Mouse (Mus musculus): ENCODE data around the gene Ltbp2. TPM values are rescaled to one million over a fixed set of nuclear protein-coding genes. Genes with fewer than 3 reads are reported as not detected.

Ltbp2 gene
- polyA plus RNA-seq, 1 experiment from 2014 or later = 11.2 TPM

- Histone ChIP-seq H3K27me3 (replicated peaks; ENCODE audit: control insufficient read depth, insufficient read depth, low read length) (no peaks in the 10 kb centered on the region), H3K9me3 (ENCODE audit: control insufficient read depth, low read length) (no peaks in the 10 kb centered on the region), H3K4me3 (ENCODE audit: low read depth, low read length) (no peak overlapping the region), H3K4me1 (ENCODE audit: control insufficient read depth, insufficient read depth, low read length) (peaks cover 14% of the 10 kb centered on the region), H3K4me2 (ENCODE audit: low read depth, low read length) (peak overlapping the region; percentile 1; the same call in 1 of the 2 replicates), H3K9ac (ENCODE audit: low read depth, low read length) (no peak overlapping the region), H3K27ac (replicated peaks; ENCODE audit: low read depth, low read length) (peak overlapping the region; percentile 77; the same call in 1 of the 2 replicates), H3K36me3 (ENCODE audit: control insufficient read depth, insufficient read depth, low read length) (no peaks in the 10 kb centered on the region)
- DNase-seq (ENCODE audit: low spot score) (peak; percentile 74), ATAC-seq (ENCODE audit: low read depth) (peak; percentile 79)
- 42% methylated on average over 9 of the region's 10 CpGs for WGBS
Measured at GRCm38 (mm10) chr12:84907627-84908480, 31.5 kb upstream of the Ltbp2 start.

DNA sequence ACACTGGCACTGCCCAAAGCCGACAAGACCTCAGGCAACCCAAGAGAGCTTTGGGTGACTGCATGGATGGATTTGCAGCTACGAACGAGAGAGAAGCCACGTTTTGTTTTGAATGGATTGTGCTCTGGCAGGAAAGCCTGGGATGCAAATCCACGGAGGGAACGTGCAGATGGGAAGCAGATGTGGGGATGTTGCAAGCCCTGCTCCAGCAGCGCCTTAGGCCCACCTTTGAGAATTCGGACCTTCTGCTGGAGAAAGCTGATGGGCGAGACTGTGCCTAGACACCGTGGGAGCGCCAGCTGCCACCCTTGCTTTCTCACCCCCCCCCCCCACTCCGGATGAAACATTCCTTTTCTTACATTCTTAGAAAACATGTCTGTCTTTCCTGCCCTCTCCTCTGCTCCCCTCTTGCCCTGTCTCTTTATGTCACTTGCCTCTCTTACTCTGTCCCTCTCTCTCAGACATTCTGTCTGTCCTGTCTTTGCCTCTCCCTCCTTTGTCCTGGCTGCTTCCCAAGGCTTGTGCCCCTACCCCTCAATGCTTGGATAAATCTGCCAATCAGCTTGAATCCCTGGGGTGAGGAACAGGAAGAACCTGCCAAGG is 30.8 kb upstream of the Ltbp2 start:
- ATAC-seq (ENCODE audit: low read depth) = peak; percentile 81
- H3K36me3 ChIP-seq (ENCODE audit: control insufficient read depth, insufficient read depth, low read length) = no peaks in the 10 kb centered on the region
- H3K4me2 ChIP-seq (ENCODE audit: low read depth, low read length) = peak overlapping the region; percentile 1; the same call in 1 of the 2 replicates
- H3K9ac ChIP-seq (ENCODE audit: low read depth, low read length) = no peak overlapping the region
- 16% methylated on average over 11 of the region's 12 CpGs for WGBS
- H3K9me3 ChIP-seq (ENCODE audit: control insufficient read depth, low read length) = no peaks in the 10 kb centered on the region
- H3K4me1 ChIP-seq (ENCODE audit: control insufficient read depth, insufficient read depth, low read length) = peaks cover 14% of the 10 kb centered on the region
- H3K4me3 ChIP-seq (ENCODE audit: low read depth, low read length) = no peak overlapping the region
- peak overlapping the region; percentile 77 for H3K27ac ChIP-seq (replicated peaks; ENCODE audit: low read depth, low read length)
- DNase-seq (ENCODE audit: low spot score) = peak; percentile 84
- H3K27me3 ChIP-seq (replicated peaks; ENCODE audit: control insufficient read depth, insufficient read depth, low read length) = no peaks in the 10 kb centered on the region

DNA sequence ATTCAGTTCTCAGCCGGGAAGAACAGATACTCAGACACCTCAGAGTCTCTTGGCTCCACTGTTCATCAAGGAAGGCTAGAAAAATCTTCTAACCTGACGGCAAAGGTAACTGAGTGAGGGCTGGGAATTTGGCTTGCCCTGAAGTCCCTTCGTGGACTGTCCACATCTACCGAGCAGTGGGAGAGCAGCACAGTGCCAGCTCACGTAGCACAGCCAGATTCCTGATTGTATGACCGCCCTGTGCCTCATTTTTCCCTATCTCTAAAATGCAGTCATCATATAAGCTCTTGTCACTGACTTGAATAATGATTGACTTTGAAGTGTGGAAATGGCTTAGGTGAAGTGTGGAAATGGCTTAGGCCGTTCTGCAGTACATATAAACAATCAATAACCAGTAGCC is 28.1 kb upstream of the Ltbp2 start:
- Histone ChIP-seq H3K27me3 (replicated peaks; ENCODE audit: control insufficient read depth, insufficient read depth, low read length) (no peaks in the 10 kb centered on the region), H3K9ac (ENCODE audit: low read depth, low read length) (no peak overlapping the region), H3K4me2 (ENCODE audit: low read depth, low read length) (no peak overlapping the region), H3K9me3 (ENCODE audit: control insufficient read depth, low read length) (no peaks in the 10 kb centered on the region), H3K27ac (replicated peaks; ENCODE audit: low read depth, low read length) (no peak overlapping the region), H3K36me3 (ENCODE audit: control insufficient read depth, insufficient read depth, low read length) (no peaks in the 10 kb centered on the region), H3K4me1 (ENCODE audit: control insufficient read depth, insufficient read depth, low read length) (peaks cover 14% of the 10 kb centered on the region), H3K4me3 (ENCODE audit: low read depth, low read length) (no peak overlapping the region)
- ATAC-seq (ENCODE audit: low read depth) = no peak
- WGBS = 76% methylated on average over 7 of the region's 7 CpGs
- DNase-seq (ENCODE audit: low spot score) = no peak

GRCm38 (mm10) chr12:84900317-84900716 is 24.0 kb upstream of the Ltbp2 start:
- WGBS = 71% methylated on average over 7 of the region's 7 CpGs
- no peak for DNase-seq (ENCODE audit: low spot score)
- no peaks in the 10 kb centered on the region for H3K27me3 ChIP-seq (replicated peaks; ENCODE audit: control insufficient read depth, insufficient read depth, low read length)
- no peaks in the 10 kb centered on the region for H3K9me3 ChIP-seq (ENCODE audit: control insufficient read depth, low read length)
- no peak overlapping the region for H3K4me2 ChIP-seq (ENCODE audit: low read depth, low read length)
- ATAC-seq (ENCODE audit: low read depth) = no peak
- no peak overlapping the region for H3K9ac ChIP-seq (ENCODE audit: low read depth, low read length)
- H3K27ac ChIP-seq (replicated peaks; ENCODE audit: low read depth, low read length) = no peak overlapping the region
- H3K4me3 ChIP-seq (ENCODE audit: low read depth, low read length) = no peak overlapping the region
- H3K4me1 ChIP-seq (ENCODE audit: control insufficient read depth, insufficient read depth, low read length) = no peaks in the 10 kb centered on the region; the same call in 1 of the 2 replicates
- no peaks in the 10 kb centered on the region for H3K36me3 ChIP-seq (ENCODE audit: control insufficient read depth, insufficient read depth, low read length)

- Histone ChIP-seq H3K4me2 (ENCODE audit: low read depth, low read length) (no peak overlapping the region), H3K4me1 (ENCODE audit: control insufficient read depth, insufficient read depth, low read length) (no peaks in the 10 kb centered on the region; the same call in 1 of the 2 replicates), H3K9me3 (ENCODE audit: control insufficient read depth, low read length) (no peaks in the 10 kb centered on the region), H3K36me3 (ENCODE audit: control insufficient read depth, insufficient read depth, low read length) (no peaks in the 10 kb centered on the region), H3K27ac (replicated peaks; ENCODE audit: low read depth, low read length) (no peak overlapping the region), H3K4me3 (ENCODE audit: low read depth, low read length) (no peak overlapping the region), H3K9ac (ENCODE audit: low read depth, low read length) (no peak overlapping the region), H3K27me3 (replicated peaks; ENCODE audit: control insufficient read depth, insufficient read depth, low read length) (no peaks in the 10 kb centered on the region)
- ATAC-seq (ENCODE audit: low read depth) = no peak
- WGBS = 71% methylated on average over 5 of the region's 5 CpGs
- DNase-seq (ENCODE audit: low spot score) = no peak
Measured at GRCm38 (mm10) chr12:84897322-84897721, 21.0 kb upstream of the Ltbp2 start.

GRCm38 (mm10) chr12:84896235-84896634 is 19.9 kb upstream of the Ltbp2 start:
- Histone ChIP-seq H3K27ac (replicated peaks; ENCODE audit: low read depth, low read length) (no peak overlapping the region), H3K36me3 (ENCODE audit: control insufficient read depth, insufficient read depth, low read length) (no peaks in the 10 kb centered on the region), H3K9me3 (ENCODE audit: control insufficient read depth, low read length) (no peaks in the 10 kb centered on the region), H3K27me3 (replicated peaks; ENCODE audit: control insufficient read depth, insufficient read depth, low read length) (no peaks in the 10 kb centered on the region), H3K4me1 (ENCODE audit: control insufficient read depth, insufficient read depth, low read length) (no peaks in the 10 kb centered on the region; the same call in 1 of the 2 replicates), H3K4me3 (ENCODE audit: low read depth, low read length) (no peak overlapping the region), H3K4me2 (ENCODE audit: low read depth, low read length) (no peak overlapping the region), H3K9ac (ENCODE audit: low read depth, low read length) (no peak overlapping the region)
- DNase-seq (ENCODE audit: low spot score) = no peak
- 67% methylated on average over 6 of the region's 6 CpGs for WGBS
- no peak for ATAC-seq (ENCODE audit: low read depth)

DNA sequence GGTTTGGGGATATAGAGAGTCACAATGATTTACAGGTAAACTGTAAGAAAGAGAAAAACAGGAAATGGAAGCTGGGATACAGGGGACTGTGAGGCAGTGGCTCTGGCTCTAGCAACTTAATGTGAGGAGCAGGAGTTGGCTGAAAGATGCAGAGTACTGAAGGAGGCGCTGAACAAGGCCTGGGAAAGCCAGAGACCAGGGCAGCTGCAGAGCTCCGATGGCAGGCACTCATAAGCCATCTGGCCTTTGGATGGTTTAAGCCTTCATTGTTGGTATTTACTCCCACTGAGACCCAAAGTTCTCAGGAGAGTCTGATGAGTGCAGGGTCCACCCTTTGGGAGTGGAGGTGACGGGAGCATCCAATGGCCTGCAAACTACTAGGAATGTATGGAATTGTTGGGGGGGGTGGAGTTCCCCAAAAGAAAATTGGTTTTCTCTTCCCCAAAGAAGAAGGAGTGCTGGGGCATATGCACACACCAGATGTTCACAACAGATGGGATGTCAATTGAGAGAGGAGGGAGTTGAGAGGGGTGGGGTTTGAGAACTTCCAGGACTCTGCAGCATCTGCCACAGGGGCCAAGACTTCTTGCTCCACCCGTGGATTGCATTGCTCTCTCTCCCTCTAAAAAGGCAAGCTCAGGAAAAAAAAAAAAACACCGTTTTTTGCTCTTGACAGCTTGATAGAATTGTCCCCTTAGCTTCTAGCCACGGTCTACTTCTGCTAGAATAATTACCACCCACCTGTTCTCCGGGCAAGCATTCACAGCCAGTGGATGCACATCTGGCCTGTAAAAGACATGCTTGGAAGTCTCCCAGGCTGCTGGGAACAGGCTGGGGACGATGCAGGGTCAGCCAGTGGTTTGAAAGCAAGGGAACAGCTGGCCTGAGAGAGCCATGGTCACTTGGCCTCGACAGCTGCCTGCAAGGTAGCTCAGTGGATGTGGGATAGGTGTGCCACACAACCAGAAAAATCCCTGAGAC is 17.6 kb upstream of the Ltbp2 start:
- ATAC-seq (ENCODE audit: low read depth) = peak; percentile 79; the same call in 1 of the 2 replicates
- Histone ChIP-seq H3K36me3 (ENCODE audit: control insufficient read depth, insufficient read depth, low read length) (no peaks in the 10 kb centered on the region), H3K4me2 (ENCODE audit: low read depth, low read length) (no peak overlapping the region), H3K27me3 (replicated peaks; ENCODE audit: control insufficient read depth, insufficient read depth, low read length) (no peaks in the 10 kb centered on the region), H3K4me3 (ENCODE audit: low read depth, low read length) (no peak overlapping the region), H3K27ac (replicated peaks; ENCODE audit: low read depth, low read length) (no peak overlapping the region), H3K9ac (ENCODE audit: low read depth, low read length) (no peak overlapping the region), H3K9me3 (ENCODE audit: control insufficient read depth, low read length) (no peaks in the 10 kb centered on the region), H3K4me1 (ENCODE audit: control insufficient read depth, insufficient read depth, low read length) (no peaks in the 10 kb centered on the region; the same call in 1 of the 2 replicates)
- DNase-seq (ENCODE audit: low spot score) = peak; percentile 75
- WGBS = 38% methylated on average over 9 of the region's 9 CpGs

DNA sequence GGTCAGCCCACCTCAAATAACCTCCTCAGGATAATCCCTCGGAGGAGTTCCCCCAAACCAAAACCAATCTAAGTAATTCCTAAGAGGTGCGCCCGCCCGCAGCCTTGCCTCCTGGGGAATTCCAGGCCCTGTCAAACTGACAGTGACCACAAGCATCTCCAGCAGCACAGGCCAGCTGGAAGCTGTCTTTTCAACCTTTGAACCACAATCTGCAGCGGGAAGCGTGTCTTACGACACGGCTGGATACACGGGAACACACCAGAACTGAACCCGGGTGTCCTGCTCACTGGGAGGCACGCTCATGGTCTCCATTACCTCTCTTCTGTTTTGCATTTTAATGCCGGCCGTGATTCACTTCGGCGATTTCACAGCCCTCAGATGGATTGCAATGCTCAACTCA is 14.0 kb upstream of the Ltbp2 start:
- DNase-seq (ENCODE audit: low spot score) (no peak), ATAC-seq (ENCODE audit: low read depth) (no peak)
- H3K27ac ChIP-seq (replicated peaks; ENCODE audit: low read depth, low read length) = no peak overlapping the region
- no peak overlapping the region for H3K4me3 ChIP-seq (ENCODE audit: low read depth, low read length)
- H3K4me2 ChIP-seq (ENCODE audit: low read depth, low read length) = no peak overlapping the region
- no peaks in the 10 kb centered on the region for H3K9me3 ChIP-seq (ENCODE audit: control insufficient read depth, low read length)
- no peaks in the 10 kb centered on the region; the same call in 1 of the 2 replicates for H3K4me1 ChIP-seq (ENCODE audit: control insufficient read depth, insufficient read depth, low read length)
- H3K27me3 ChIP-seq (replicated peaks; ENCODE audit: control insufficient read depth, insufficient read depth, low read length) = no peaks in the 10 kb centered on the region
- H3K36me3 ChIP-seq (ENCODE audit: control insufficient read depth, insufficient read depth, low read length) = no peaks in the 10 kb centered on the region
- WGBS = 56% methylated on average over 15 of the region's 15 CpGs
- no peak overlapping the region for H3K9ac ChIP-seq (ENCODE audit: low read depth, low read length)
